Mouse (Mus musculus): ENCODE results near the gene Gsx1. TPM values are rescaled to one million over a fixed set of nuclear protein-coding genes. Genes with fewer than 3 reads are reported as not detected.

Gene Gsx1
- 2.2 and 2.3 TPM in 2 replicates for polyA plus RNA-seq (2014; fragmentation: Nextera tagmentation; extraction: Ambion mirVana)

DNA sequence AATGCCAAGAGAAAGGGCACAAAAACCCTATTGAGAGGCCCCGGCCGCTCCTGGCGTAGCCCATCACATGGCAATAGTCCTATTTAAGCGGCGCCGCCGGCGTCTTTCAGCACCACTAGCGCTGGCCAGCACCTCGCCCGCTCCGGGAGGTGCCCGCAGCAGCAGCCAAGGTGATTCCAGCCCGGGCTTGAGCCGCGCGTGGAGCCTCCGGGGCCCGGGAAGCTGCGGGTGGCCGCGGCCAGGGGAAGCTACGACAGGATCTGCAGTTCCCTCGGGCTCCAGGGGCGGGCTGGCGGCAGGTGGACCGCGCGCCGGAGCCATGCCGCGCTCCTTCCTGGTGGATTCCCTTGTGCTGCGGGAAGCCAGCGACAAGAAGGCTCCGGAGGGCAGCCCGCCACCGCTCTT is at the start of gene Gsx1:
TSS of gene Gsx1 (plus strand) at position 126 of the 405 bp plus-strand sequence.
- ATAC-seq (replicated peaks; ENCODE audit: insufficient number of reproducible peaks, low FRiP score, low TSS enrichment, low read depth) (peak; percentile 50; the same call in 1 of the 2 replicates), DNase-seq (ENCODE audit: low spot score) (peak; percentile 83)
- no peaks in the 10 kb centered on the region for H3K9me3 ChIP-seq (replicated peaks; ENCODE audit: control insufficient read depth, low read length)
- H3K4me1 ChIP-seq (ENCODE audit: control insufficient read depth, insufficient read depth, low read length) = peaks cover 5% of the 10 kb centered on the region
- H3K36me3 ChIP-seq (replicated peaks; ENCODE audit: control insufficient read depth, insufficient read depth, low read depth, low read length) = no peaks in the 10 kb centered on the region
- 2% methylated on average over 30 of the region's 37 CpGs for WGBS
- H3K4me2 ChIP-seq (ENCODE audit: low read depth, low read length) = peak within 1 kb of the TSS; percentile 39
- H3K4me3 ChIP-seq (ENCODE audit: low read depth, low read length) = peak within 1 kb of the TSS; percentile 26
- H3K27me3 ChIP-seq (ENCODE audit: control insufficient read depth, insufficient read depth, low read length) = peaks cover 81% of the 10 kb centered on the region
- no peak within 1 kb of the TSS for H3K27ac ChIP-seq (replicated peaks; ENCODE audit: low read depth, low read length)
- H3K9ac ChIP-seq (replicated peaks; ENCODE audit: low read length) = no peak within 1 kb of the TSS

DNA sequence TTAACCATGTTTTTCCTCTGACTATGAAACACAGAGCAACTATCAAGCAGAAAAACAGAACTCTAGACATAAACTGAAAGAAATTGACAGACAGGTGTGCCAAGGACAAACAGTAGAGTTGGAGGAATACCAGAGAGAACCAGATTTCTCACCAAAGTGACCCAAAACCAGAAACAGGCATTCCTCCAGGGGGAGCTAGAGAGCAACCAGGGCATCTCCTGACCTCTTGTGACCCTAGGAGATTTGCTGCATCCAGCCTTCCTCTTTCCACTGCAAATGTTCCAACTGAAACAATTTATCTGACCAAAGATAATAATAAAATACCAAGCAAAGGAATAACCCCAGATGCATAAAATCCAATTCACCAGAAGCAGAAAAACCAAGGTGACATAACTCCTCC is 41.2 kb upstream of the Gsx1 start:
- H3K9me3 ChIP-seq (replicated peaks; ENCODE audit: control insufficient read depth, low read length) = no peaks in the 10 kb centered on the region
- H3K27me3 ChIP-seq (ENCODE audit: control insufficient read depth, insufficient read depth, low read length) = no peaks in the 10 kb centered on the region
- no peak overlapping the region for H3K4me2 ChIP-seq (ENCODE audit: low read depth, low read length)
- no peak overlapping the region for H3K4me3 ChIP-seq (ENCODE audit: low read depth, low read length)
- no peak overlapping the region for H3K27ac ChIP-seq (replicated peaks; ENCODE audit: low read depth, low read length)
- H3K9ac ChIP-seq (replicated peaks; ENCODE audit: low read length) = no peak overlapping the region
- ATAC-seq (replicated peaks; ENCODE audit: insufficient number of reproducible peaks, low FRiP score, low TSS enrichment, low read depth) (no peak), DNase-seq (ENCODE audit: low spot score) (no peak)
- no peaks in the 10 kb centered on the region; the same call in 1 of the 2 replicates for H3K36me3 ChIP-seq (replicated peaks; ENCODE audit: control insufficient read depth, insufficient read depth, low read depth, low read length)
- H3K4me1 ChIP-seq (ENCODE audit: control insufficient read depth, insufficient read depth, low read length) = no peaks in the 10 kb centered on the region

DNA sequence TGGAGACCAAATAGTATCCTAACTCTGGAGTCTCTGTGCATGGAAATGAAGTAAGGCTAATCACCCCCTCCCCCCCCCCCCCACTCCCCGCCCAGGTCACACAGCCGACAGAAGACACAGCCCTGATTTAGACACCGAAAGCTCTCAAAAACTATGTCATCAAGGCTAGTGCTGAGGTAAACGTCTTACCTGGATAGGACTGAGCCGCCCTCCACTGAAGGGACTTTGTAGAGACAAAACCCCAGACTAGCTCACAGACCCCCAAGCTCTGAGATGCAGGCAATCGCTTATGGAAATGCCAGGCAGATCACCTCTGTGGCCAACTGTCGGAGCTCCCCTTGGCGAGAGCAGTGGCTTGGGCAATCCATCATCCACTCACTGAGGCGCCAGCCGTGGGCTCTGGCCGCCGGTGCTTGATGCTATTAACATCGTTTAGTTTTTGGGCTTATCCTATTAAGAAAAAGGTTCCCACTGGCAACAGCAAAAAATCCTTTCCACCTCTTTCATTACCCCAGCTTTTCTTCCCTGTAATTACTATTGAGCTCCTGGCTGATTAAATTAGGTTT is 33.6 kb upstream of the Gsx1 start:
- Histone ChIP-seq H3K36me3 (replicated peaks; ENCODE audit: control insufficient read depth, insufficient read depth, low read depth, low read length) (no peaks in the 10 kb centered on the region), H3K4me2 (ENCODE audit: low read depth, low read length) (no peak overlapping the region), H3K9me3 (replicated peaks; ENCODE audit: control insufficient read depth, low read length) (no peaks in the 10 kb centered on the region), H3K9ac (replicated peaks; ENCODE audit: low read length) (no peak overlapping the region), H3K27me3 (ENCODE audit: control insufficient read depth, insufficient read depth, low read length) (no peaks in the 10 kb centered on the region), H3K27ac (replicated peaks; ENCODE audit: low read depth, low read length) (no peak overlapping the region), H3K4me1 (ENCODE audit: control insufficient read depth, insufficient read depth, low read length) (peaks cover 2% of the 10 kb centered on the region; the same call in 1 of the 2 replicates), H3K4me3 (ENCODE audit: low read depth, low read length) (no peak overlapping the region)
- ATAC-seq (replicated peaks; ENCODE audit: insufficient number of reproducible peaks, low FRiP score, low TSS enrichment, low read depth) = no peak
- no peak for DNase-seq (ENCODE audit: low spot score)
- WGBS = 7% methylated on average over 13 of the region's 13 CpGs

DNA sequence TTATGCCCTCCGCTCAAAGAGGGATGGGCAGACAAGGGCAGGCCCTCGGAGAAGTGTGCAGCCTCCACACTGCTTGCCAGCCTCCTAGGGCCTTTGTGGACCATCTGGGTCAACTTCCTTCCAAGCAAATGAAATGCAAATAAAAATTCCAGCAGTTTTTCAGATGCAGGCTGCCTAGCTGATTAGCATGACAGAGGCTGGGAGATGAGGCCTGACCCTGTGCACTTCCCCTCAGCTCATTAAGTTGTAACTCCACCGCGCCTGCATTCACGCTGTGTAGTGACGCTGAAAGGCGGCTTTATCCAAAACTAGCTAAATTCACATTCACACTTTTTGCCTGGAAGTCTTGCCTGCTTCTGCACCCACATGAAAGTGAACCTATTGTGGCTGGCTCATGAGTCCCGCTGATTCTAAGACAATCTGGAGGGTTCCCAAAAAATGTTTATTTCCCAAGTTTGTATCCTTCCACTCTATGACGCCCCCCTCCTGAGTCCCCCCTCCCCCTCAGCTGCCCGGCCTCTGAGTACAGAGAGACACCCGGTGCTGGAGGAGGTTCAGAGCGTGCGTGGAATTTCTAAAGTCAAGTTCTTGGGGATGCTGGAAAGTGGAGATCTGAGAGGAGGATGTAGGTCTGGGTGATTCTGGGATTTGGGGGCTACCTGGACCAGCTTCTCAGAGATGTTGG is 32.9 kb upstream of the Gsx1 start:
- H3K36me3 ChIP-seq (replicated peaks; ENCODE audit: control insufficient read depth, insufficient read depth, low read depth, low read length) = no peaks in the 10 kb centered on the region
- peaks cover 2% of the 10 kb centered on the region; the same call in 1 of the 2 replicates for H3K4me1 ChIP-seq (ENCODE audit: control insufficient read depth, insufficient read depth, low read length)
- no peaks in the 10 kb centered on the region for H3K9me3 ChIP-seq (replicated peaks; ENCODE audit: control insufficient read depth, low read length)
- DNase-seq (ENCODE audit: low spot score) (peak; percentile 52), ATAC-seq (replicated peaks; ENCODE audit: insufficient number of reproducible peaks, low FRiP score, low TSS enrichment, low read depth) (peak; percentile 82; the same call in 1 of the 2 replicates)
- no peak overlapping the region for H3K9ac ChIP-seq (replicated peaks; ENCODE audit: low read length)
- H3K4me2 ChIP-seq (ENCODE audit: low read depth, low read length) = no peak overlapping the region
- no peak overlapping the region for H3K4me3 ChIP-seq (ENCODE audit: low read depth, low read length)
- H3K27me3 ChIP-seq (ENCODE audit: control insufficient read depth, insufficient read depth, low read length) = no peaks in the 10 kb centered on the region
- H3K27ac ChIP-seq (replicated peaks; ENCODE audit: low read depth, low read length) = no peak overlapping the region
- WGBS = 7% methylated on average over 13 of the region's 13 CpGs

DNA sequence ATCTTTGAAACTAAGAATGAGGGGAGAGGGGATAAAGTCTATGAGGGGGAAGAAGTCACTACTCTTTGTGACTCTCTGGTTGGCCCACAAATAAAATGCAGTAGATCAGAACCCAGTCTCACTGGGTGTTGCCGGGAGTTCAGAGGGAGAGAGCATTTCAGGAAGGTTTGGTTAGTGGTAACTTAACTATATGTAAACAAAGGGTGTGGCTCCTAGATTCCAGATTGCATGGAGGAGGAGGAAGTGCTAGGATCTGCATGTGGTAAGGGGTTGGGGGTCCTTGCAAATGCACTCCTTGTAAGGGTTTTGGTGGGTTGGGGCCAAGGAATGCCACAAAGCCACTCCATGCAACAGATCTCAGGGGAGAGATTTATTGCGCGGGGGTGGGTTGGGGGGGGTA is 32.1 kb upstream of the Gsx1 start:
- Histone ChIP-seq H3K9me3 (replicated peaks; ENCODE audit: control insufficient read depth, low read length) (no peaks in the 10 kb centered on the region), H3K4me3 (ENCODE audit: low read depth, low read length) (no peak overlapping the region), H3K27me3 (ENCODE audit: control insufficient read depth, insufficient read depth, low read length) (no peaks in the 10 kb centered on the region), H3K27ac (replicated peaks; ENCODE audit: low read depth, low read length) (no peak overlapping the region), H3K4me2 (ENCODE audit: low read depth, low read length) (no peak overlapping the region), H3K4me1 (ENCODE audit: control insufficient read depth, insufficient read depth, low read length) (peaks cover 2% of the 10 kb centered on the region; the same call in 1 of the 2 replicates), H3K9ac (replicated peaks; ENCODE audit: low read length) (no peak overlapping the region), H3K36me3 (replicated peaks; ENCODE audit: control insufficient read depth, insufficient read depth, low read depth, low read length) (no peaks in the 10 kb centered on the region)
- no peak for ATAC-seq (replicated peaks; ENCODE audit: insufficient number of reproducible peaks, low FRiP score, low TSS enrichment, low read depth)
- 46% methylated on average over 3 of the region's 3 CpGs for WGBS
- no peak for DNase-seq (ENCODE audit: low spot score)

DNA sequence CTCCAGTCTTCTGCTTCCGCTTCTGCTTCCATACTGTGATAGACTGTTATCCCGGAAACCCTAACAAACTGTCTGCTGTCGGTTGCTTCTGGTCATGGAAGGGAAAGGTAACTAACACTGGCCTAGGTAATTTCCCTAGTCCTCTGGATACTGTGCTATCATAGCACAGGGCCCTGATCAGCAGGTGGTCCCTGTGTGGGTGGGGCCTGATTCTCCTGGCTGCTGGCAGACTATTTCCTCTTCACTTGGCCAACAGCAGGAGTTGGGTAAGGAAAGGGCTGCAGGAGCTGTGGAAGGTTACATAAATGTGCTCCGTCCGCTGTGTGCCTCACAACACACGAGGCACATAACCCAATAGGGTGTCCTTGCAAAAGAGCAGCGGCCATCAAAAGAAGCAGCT is 31.1 kb upstream of the Gsx1 start:
- no peak overlapping the region for H3K4me3 ChIP-seq (ENCODE audit: low read depth, low read length)
- H3K27me3 ChIP-seq (ENCODE audit: control insufficient read depth, insufficient read depth, low read length) = no peaks in the 10 kb centered on the region
- DNase-seq (ENCODE audit: low spot score) (no peak), ATAC-seq (replicated peaks; ENCODE audit: insufficient number of reproducible peaks, low FRiP score, low TSS enrichment, low read depth) (no peak)
- no peak overlapping the region for H3K9ac ChIP-seq (replicated peaks; ENCODE audit: low read length)
- H3K36me3 ChIP-seq (replicated peaks; ENCODE audit: control insufficient read depth, insufficient read depth, low read depth, low read length) = no peaks in the 10 kb centered on the region
- H3K27ac ChIP-seq (replicated peaks; ENCODE audit: low read depth, low read length) = no peak overlapping the region
- no peaks in the 10 kb centered on the region for H3K9me3 ChIP-seq (replicated peaks; ENCODE audit: control insufficient read depth, low read length)
- H3K4me1 ChIP-seq (ENCODE audit: control insufficient read depth, insufficient read depth, low read length) = peaks cover 2% of the 10 kb centered on the region; the same call in 1 of the 2 replicates
- 70% methylated on average over 7 of the region's 7 CpGs for WGBS
- no peak overlapping the region for H3K4me2 ChIP-seq (ENCODE audit: low read depth, low read length)

DNA sequence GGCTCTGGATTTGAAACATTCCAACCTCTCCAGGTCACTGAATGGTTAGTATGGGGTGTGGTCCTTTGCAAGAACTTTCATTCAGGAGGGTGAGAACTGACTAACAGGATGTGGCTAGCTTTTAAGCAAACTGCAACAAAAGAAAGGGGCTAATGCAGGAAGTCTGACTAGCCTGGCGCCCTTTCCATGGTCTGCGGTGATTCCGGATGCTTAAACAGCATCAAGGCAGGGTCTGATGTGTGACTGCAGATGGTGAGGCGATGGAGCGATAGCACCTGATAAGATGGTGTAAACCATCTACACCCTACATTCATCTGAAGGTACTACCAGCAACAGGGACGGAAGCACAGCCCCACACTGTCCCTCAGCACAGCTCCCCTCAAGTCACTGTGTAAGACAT is 29.2 kb upstream of the Gsx1 start:
- peaks cover 2% of the 10 kb centered on the region; the same call in 1 of the 2 replicates for H3K4me1 ChIP-seq (ENCODE audit: control insufficient read depth, insufficient read depth, low read length)
- DNase-seq (ENCODE audit: low spot score) (no peak), ATAC-seq (replicated peaks; ENCODE audit: insufficient number of reproducible peaks, low FRiP score, low TSS enrichment, low read depth) (no peak)
- H3K27me3 ChIP-seq (ENCODE audit: control insufficient read depth, insufficient read depth, low read length) = no peaks in the 10 kb centered on the region
- H3K36me3 ChIP-seq (replicated peaks; ENCODE audit: control insufficient read depth, insufficient read depth, low read depth, low read length) = no peaks in the 10 kb centered on the region
- H3K4me2 ChIP-seq (ENCODE audit: low read depth, low read length) = no peak overlapping the region
- H3K27ac ChIP-seq (replicated peaks; ENCODE audit: low read depth, low read length) = no peak overlapping the region
- H3K4me3 ChIP-seq (ENCODE audit: low read depth, low read length) = no peak overlapping the region
- H3K9me3 ChIP-seq (replicated peaks; ENCODE audit: control insufficient read depth, low read length) = no peaks in the 10 kb centered on the region
- WGBS = 86% methylated on average over 6 of the region's 6 CpGs
- H3K9ac ChIP-seq (replicated peaks; ENCODE audit: low read length) = no peak overlapping the region

DNA sequence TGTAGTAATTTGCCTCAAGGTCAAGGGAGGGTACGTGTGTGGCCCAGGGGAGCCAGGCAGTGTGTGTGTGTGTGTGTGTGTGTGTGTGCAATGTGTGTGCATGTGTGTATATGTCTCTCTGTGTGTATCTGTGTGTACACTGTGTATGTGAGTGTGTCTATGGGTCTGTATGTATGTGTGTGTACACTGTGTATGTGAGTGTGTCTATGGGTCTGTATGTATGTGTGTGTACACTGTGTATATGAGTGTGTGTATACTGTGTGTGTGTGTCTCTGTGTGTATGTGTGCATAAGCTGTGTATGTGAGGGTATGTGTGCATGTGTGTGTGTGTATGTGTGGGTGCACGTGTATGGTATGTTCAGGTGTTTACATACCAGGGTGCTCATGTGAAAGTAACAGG is 28.7 kb upstream of the Gsx1 start:
- H3K9me3 ChIP-seq (replicated peaks; ENCODE audit: control insufficient read depth, low read length) = no peaks in the 10 kb centered on the region
- no peaks in the 10 kb centered on the region for H3K27me3 ChIP-seq (ENCODE audit: control insufficient read depth, insufficient read depth, low read length)
- no peak overlapping the region for H3K27ac ChIP-seq (replicated peaks; ENCODE audit: low read depth, low read length)
- peak; percentile 74; the same call in 1 of the 2 replicates for ATAC-seq (replicated peaks; ENCODE audit: insufficient number of reproducible peaks, low FRiP score, low TSS enrichment, low read depth)
- 72% methylated on average over 2 of the region's 2 CpGs for WGBS
- H3K4me3 ChIP-seq (ENCODE audit: low read depth, low read length) = no peak overlapping the region
- no peak overlapping the region for H3K9ac ChIP-seq (replicated peaks; ENCODE audit: low read length)
- H3K4me1 ChIP-seq (ENCODE audit: control insufficient read depth, insufficient read depth, low read length) = peaks cover 2% of the 10 kb centered on the region; the same call in 1 of the 2 replicates
- no peaks in the 10 kb centered on the region for H3K36me3 ChIP-seq (replicated peaks; ENCODE audit: control insufficient read depth, insufficient read depth, low read depth, low read length)
- DNase-seq (ENCODE audit: low spot score) = no peak
- H3K4me2 ChIP-seq (ENCODE audit: low read depth, low read length) = no peak overlapping the region
